Mouse (Mus musculus) brain, embryonic 14.5 days (tissue): ENCODE measurements around the gene Fgfbp3.

Experiments
- CTCF ChIP-seq: fragments of 200-500 bp; IDR thresholded peaks from 2 replicates; pipeline ENCODE4 v1.5.1; 2012; ENCODE audit warnings: inconsistent platforms, mild to moderate bottlenecking, moderate library complexity, borderline replicate concordance; ENCODE audit not compliant: insufficient read depth, insufficient read length; ENCODE audit errors: extremely low read depth
- POLR2A ChIP-seq: fragments of 200-500 bp; IDR thresholded peaks from 2 replicates; pipeline ENCODE4 v1.6.1; 2012; ENCODE audit warnings: mild to moderate bottlenecking, inconsistent platforms, borderline replicate concordance; ENCODE audit not compliant: poor library complexity, insufficient read depth, insufficient read length, severe bottlenecking; ENCODE audit errors: extremely low read depth

DNA sequence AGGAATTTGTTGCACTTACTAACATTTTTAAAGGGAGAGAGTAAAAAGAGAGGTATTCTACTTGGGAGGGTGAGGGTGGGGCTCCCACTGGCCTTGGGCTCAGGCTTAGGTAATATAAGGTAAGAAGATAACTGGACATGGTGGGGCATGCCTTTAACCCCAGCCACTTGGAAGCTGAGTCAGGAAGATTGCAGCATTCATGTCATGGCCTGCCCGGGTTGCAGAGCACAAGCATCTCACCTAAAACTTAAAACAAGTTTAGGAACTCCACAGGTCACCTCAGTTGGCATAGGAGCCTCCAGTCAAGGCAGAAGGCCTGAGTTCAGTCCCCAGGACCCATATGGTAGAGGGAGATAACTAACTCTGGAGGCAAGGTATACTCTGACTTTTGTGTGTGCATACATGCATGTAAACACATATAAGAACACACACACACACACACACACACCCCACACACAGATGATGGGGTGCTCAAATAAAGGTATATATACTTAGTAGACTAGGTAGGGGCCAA, 2.5 kb downstream of the Fgfbp3 start:
- TF ChIP-seq CTCF (no peak), POLR2A (no peak)
